Mouse (Mus musculus) gastrocnemius, postnatal 25 days (tissue): ENCODE results near the gene Macrod1. TPM values are rescaled to one million over a fixed set of nuclear protein-coding genes. Genes with fewer than 3 reads are reported as not detected.

Experiments
- DNase-seq: peaks from one replicate; pipeline ENCODE4 v3.0.0; 2022
- total RNA-seq, 2 experiments: library from RNA; stranded (reverse); gene quantifications; 1 replicate in 1 of 2; 2 replicates in 1 of 2; pipeline ENCODE4 v1.2.3; 2021

Gene Macrod1
- total RNA-seq, 2 experiments from 2014 or later = 227 to 252 TPM

DNA sequence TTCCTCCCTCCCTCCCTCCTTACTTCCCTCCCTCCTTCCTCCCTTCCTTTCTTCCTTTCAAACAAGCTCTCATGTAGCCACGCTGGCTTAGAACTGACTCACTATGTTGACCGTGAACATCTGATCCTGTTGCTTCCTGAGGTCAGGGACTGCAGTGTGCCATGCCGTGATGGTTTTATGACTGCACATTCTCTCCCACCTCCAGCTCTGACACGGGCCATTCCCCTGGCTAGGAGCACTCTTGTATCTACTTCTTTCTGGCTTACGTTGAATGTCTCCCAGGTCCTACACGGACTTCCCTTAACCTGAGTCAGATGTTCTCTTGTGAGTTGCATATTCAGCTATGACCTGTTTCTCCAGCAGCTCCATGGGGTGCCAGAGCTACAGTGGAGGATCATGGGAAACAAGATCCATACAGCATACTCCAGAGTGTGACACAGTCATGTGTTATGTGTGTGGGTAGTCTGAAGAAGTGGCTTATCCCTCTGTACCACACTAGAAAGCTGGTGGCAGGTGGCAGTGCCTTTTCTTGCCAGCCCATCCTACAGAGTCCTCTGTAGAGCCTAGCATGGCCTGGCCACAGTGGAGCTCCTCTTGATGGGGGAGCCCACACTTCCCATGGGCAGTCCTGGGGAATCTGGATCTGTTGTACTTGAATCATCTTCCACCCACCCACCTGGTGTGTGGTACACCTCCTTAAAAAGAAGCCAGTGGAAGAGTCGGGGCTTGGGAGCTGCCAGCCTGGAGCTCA is 25.1 kb downstream of the Macrod1 start:
- no peak for DNase-seq

DNA sequence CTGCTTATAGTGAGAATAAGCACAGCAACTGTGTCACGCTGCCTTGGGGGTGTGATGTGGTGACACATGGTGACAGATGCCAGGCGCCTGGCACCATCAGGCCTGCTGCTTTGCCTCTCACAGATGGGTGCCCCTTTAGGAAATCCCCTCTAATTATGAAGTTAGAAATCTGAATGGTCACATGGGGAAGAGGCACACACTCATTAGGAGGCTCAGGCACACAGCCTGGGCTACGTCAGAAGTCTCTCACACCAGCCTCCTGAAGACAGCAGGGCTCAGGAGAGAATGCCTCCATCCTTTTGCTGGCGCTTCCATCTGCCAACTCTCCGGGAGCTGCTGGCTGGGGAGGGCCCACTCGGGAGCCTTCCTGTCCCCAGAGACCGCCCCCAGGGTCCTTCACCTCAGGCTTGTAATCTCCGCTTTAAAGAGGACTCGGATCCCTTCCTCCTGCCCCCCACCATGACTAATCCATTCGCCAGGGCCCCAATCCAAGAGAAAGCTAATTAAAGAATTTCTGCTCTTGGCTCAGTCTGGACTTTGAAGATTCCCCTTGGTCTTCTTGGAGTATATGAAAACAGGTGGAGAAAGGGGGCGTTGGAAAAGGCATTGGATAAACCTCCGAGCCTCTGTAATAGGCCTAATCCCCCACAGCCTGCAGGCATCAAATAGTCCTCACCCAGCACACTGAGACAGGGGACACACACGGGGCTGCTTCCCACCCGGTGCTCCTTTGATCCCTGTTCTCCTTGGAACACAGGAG is 26.6 kb downstream of the Macrod1 start:
- no peak for DNase-seq

DNA sequence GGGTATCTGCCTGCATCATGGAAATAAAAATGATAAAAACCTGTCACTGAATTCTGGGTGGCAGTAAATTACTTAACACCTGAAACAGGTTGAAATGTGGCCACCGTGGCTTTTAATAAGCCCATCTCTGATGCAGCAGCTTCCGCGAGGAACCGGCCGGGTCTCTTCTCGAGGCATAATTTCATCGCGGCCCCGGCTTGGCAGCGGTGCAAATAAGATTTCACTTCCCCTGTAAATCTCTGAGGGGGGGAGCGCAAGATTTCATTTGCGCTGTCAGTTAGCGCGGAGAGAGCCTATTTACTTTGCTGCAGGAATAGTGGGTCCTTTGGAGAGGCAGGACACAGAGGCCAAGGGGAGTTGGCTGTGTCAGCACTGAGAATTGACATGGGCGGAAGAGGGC is 28.1 kb downstream of the Macrod1 start:
- no peak for DNase-seq

DNA sequence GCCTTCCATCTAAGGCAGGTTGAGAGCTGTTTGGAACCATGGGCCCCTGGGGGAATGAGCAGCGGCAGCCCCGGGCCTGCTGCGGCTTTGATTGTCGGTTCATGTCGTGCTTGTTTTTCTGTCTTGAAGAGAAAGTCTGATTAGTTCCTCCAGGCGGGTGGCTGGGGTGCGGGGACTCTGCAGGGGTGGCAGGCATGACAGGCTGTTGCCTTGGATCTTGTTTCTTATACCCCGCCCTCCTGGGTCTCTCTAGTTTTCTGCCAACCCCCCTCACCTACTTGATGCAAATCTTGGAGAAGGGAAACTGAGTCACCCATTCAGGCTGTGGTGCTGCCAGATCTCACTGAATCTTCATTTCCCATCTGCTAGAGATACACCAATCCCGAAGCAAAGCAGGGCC is 31.9 kb downstream of the Macrod1 start:
- DNase-seq = no peak

DNA sequence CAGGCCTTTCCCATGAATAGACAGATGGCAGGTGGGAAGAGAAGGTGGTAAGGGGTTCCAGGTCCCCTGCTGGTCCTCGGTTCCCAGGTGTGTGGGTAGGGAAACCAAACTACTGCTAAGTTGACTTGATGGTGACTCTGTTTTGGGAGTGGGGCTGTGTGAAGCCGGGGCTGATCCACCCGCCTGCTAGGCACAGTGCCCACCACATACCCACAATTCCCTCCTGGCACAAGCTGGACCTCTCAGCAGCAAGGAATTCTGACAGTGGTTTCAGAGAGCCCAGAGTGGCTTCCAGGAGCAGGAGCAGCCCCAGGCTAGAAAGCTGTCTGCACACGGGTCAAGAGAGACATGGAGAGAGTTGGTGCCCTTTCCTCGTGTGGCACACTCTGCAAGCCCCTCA is 32.4 kb downstream of the Macrod1 start:
- no peak for DNase-seq

DNA sequence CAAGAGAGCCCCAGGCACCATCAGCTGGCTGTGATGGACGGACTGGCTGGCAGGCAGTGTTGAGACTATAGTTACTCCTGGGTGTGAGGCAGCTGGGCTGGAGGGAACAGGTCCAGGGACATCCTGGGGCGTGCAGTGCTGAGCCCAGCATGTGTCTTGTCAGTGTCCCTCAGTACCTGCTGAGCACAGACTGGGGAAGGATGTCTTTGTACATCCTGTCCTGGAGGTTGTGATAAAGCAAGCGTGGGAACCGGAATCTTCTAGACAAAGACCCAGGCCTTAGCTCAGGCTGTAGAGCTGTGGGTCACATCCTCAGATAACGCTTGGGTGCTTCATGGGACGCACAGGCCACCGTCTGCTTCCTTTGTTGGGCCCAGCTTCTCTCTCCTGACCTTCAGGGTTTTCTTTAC is 33.2 kb downstream of the Macrod1 start:
- peak; percentile 51 for DNase-seq

DNA sequence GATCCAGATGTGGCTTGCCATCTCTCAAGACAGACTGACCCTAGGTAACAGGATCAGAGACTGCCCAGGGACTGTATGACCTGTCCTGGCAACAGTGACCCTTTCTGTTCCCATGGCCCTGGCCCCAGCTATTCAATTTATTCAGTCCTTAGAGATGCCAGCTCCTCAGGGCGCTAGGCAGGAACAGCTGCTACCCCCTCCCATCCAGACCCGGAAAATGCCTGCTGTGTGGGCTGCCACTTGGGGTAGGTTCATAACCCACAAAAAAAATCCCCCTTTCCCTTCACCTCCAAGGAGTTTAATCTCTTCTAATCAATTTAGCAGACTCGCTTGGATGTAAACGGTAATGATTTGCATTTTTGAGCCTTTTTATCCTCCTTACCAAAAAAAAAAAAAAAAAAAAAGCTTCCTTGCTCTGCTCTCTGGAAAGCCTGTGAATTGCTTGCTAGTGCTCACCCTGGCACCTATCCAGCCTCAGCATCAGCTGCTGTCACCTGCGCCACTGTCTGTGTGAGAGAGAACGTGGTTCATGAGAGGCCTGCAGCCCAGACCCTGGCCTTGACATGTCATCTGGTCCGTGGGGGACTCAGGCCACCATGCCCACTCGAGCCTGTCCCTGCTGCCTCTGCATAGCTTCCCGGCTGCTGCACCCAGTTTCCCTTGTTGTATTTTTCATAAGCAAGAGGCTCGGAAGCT is 33.9 kb downstream of the Macrod1 start:
- no peak for DNase-seq

DNA sequence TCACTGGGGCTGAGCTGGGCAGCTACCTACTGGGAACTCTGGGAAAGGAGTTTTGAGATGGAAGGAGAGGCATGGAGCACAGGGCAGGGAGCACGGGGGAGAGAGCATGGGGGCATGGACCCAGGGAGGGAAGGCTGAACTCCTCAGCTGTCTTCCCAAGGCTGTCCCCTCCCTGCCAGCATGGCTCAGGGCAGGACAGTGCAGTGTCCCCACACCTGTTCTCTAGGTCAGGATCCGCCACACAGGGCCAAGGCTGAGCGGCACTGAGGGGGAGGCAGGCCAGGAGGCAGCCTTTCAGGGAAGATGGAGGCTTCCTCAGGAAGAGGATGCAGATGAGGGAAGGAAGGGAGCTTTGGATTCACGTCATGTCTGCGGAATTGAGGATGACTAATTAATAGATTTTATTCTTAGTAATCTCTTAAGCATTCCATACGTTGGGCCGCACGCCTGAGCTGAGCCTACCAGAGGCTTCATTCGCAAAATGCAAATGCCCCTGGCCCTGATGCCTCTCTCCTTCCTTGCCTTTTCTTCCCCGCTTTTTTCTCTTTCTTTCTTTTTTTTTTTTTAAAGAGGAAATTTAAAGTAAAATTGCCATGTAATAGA is 34.9 kb downstream of the Macrod1 start:
- DNase-seq = no peak

DNA sequence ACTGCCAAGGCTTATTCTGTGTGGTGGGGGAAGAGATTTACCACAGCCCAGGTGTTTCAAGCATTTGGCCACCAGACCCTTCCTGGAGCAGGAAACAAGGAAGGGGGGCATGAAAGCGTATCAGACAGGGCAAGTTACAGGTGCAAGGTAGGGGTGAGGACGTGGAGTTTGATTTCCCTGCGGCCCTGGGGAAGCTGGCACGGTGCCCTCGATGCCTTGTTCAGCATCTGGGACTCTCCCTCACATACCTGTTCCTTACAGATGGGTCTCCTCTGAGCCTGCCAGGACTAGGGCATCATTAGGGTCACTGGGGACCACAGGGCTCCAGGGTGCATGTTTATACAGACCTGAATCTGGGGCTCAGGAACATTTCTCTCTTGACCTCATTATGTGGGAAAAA is 36.1 kb downstream of the Macrod1 start:
- no peak for DNase-seq

DNA sequence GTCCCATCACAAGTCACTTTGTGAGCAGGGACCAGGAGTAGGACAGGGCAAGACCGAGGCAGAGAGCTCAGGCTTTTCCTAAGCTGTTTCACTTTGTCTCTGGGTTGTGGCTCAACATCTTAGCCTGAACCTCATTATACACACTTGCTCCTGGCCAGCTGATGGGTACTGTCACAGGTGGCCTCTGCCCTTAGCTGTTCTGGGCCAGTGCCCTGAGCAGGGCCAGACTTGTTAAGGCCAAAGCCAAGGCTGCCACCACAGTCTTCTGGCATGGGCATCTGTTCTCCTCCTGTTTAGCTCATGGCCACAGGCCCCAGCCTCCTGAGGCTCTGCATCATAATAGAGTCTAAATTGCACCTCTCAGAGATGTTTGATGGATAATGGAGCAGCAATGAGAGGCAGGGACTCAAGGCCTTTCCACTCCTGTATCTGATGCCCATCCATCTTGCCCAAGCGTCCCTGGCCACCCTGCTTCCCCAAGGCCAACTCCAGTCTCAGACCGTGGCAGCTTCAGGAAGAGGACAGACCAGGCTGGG is 43.1 kb downstream of the Macrod1 start:
- DNase-seq = no peak

DNA sequence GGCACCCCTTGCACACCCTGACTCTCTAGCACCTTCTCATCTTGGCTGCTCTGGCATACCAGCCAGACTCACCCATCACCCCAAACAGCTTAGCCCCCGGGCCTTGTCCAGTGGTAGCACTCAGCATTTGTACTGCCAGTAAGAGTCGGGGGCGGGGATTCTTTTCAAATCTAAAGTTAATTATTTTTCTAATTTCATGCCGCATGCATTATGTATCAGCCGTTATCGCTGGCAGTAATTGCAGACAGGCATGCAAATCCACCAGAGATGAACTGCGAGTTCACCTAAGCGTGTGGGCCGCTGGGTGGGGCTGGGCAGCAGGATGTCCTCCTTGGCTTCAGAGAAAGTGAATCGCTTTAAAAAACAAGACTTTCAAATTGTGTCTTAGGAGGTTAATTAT is 45.4 kb downstream of the Macrod1 start:
- no peak for DNase-seq

DNA sequence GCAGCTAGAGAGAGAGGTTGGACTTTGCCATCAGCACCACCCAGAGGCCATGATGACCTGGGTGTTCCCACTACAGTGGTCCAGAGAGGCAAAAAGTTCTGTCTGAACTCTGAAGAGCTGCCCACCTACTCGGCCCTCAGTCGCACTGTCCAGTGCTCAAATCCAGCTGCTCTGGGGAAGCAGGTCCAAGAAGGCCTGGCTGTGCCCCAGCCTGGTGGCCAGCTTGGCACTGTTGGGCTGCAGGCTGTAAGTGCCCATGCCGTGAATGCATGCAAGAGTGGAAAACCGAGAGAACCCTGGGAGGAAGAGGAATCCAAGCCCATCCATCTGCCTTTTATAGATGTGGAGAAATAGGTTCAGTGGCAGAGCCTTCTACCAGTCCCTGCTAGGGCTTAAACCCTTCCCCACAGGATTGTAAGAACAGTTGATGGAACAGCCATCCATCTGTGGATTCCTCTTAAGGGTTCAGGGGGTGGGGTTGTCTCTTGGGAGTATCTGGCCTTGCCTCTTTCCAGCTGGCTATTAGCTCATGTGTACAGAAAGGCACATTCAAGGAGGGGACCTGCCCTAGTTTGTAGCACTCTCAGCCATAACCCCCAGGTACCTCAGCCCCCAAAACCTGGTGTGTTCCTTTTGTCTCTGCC is 46.9 kb downstream of the Macrod1 start:
- peak; percentile 55 for DNase-seq

DNA sequence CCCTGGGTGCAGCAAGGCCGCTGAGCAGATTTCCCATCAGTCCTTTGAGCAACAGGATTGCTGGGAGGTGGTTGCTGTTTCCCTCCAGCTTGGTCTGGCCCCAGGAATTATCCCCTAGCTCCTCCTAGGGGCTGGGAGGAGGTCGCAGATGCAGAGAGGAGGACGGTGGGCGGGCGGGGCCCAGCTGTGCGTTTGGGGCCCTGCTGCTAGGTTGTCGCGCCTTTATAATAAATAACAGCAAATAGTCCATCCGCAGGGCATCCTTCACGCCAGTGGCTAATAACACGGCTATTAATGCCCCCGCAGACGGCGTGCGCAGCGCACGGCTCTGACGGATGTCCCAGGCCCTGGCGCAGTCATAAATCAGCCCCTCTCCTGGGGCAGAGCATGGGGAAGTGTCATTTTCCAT is 47.4 kb downstream of the Macrod1 start:
- DNase-seq = peak; percentile 59

DNA sequence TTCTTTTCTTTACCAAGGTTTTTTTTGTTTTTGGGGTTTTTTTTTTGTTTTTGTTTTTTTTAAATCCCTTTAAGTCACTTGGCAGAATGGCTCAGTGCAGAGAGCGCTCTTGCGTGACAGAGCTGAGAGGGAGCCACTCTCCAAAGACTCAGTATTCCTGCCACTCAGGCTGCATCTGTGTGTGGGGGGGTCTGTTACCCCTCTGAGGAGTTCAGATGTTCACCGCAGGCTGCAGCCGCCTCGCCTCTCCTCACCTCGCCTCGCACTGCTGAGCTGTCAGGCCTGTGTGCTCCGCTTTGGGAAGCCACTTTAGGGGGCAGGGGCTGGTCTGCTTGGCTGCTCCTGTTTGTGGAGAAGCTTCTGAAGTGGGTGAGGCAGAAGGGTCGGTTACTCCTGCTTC is 48.9 kb downstream of the Macrod1 start, which contains the start of gene Flrt1:
Gene Flrt1 (minus strand): TSS at position 186 of the 400 bp plus-strand sequence.
- no peak for DNase-seq

DNA sequence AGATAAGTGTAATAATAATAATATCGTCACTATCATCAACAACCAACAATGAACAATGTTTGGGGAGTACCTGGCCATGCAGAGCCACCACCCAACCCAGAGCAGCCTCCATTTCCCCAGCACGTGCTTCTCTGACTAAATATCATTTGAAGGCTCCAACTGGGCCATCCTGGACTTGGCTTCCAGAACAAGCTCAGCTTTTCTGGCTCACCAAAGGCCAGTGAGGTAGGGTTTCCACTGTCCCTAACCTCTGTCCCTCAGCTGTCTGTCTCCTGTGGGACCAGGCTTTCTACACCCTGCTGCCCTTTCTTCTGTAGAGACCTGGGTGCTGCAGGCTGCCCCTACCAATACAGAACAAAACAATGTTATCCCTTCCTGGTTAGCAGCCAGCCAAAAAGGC is 50.0 kb downstream of the Macrod1 start:
- no peak for DNase-seq

DNA sequence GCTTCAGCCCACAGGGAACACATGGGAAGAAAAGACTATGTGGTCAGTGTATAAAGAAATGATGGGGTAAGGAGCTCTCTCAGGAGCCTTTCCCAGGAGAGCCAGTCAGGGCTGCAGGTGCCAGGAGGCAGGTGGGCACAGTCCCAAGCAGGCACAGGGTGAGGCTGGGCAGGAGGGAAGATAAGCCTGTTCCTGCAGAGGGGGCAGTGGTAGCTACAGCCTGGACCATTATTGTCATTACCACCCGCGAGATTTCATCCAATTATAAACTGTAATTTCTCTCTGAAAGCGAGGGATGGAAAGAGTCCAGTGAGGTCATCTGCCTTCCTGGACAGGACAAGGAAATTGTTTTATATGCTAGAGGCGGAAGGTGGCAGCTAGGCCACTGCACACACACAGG is 50.6 kb downstream of the Macrod1 start:
- DNase-seq = no peak

DNA sequence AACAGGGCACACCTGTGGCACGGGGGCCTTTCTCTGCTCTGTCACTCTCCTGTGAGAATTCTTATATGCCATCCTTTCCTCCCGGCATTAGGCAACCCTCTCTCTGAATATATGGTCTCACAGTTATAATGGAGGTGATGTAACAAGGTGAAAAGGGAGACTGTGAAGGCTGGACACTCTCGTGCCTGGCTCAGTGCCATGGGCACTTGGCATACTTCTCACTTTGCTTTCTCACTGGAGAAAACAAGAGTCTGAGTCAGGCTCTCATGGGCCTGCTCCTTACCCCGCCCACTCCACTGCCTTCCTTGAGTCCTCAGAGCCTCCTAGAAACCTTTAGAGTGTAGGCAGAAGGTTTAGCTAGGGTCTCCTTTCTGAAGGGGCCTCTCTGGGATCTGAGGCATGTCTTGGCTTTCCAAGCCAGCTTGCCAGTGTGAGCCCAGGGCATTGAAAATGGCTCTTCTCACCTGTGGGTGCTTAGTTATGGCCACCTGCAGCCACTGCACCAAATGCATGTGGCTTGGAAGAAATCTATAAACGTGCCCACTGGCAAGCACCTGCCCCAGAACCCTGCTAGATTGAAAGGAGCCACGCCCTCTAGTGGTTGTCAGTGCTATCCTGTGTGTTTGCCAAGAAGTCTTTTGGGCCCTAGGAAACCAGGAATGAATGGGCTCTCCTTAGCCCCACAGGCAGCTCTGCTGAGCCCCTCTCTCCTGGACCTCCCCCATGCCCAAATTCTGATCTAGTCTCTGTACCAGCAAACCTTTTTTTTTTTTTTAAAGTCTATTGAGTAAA is 51.7 kb downstream of the Macrod1 start:
- DNase-seq = no peak

DNA sequence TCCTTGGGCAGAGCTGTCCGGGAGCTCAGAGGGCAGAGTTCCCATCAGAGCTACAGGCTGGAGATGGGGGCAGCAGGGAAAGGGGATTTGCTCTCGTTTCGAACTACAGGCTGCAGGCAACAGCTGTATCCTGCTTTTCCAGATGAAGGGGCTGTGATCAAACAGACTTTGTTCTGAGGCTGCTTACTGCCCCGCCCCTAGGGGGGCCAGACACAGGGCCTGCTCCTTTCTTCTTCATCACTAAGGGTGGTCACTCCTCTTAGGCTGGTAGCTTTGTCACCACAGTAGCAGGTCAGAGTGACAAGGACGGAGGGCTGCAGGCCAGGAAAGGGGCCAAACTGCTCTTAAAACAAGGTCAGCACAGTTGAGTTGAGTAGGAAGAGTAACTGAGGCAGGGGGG is 53.5 kb downstream of the Macrod1 start:
- DNase-seq = no peak

DNA sequence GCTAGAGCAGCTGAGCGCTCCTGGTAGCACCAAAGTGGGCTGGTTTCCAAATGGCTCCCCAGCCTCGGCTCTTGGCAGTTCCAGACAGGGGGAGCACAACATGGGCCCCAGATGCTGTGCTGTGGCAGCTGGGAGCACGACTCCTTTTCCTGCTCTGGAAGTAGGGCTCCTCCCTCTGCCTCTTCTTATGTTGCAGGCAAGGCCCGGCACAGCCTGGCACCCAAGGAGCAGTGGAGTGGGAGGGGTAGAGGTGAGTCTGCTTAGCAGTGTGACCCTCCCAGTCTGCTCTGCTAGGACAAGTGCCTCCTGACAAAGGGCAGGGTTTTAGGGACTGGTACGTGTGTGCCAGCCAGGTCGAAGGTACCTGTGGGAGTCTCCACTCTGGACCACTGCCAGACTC is 54.3 kb downstream of the Macrod1 start:
- peak; percentile 37 for DNase-seq

DNA sequence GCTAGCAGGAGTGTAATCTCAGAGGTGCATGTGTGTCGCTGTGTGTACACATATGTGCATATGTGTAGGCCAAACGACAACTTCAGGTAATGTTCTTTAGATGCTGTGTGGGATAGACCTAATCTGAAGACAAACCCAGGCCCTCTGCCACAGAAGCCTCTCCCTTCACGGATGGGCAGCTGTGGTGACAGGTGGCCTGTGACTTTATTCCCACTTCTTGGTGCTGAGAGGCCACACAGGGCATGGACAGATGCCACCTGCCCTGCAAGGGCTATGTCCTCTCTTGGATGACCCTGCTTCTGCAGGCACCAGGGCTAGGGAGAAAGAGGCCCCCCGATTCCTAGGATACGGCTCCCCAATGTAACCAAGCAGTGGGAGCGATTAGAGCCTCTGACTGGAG is 54.7 kb downstream of the Macrod1 start:
- no peak for DNase-seq

DNA sequence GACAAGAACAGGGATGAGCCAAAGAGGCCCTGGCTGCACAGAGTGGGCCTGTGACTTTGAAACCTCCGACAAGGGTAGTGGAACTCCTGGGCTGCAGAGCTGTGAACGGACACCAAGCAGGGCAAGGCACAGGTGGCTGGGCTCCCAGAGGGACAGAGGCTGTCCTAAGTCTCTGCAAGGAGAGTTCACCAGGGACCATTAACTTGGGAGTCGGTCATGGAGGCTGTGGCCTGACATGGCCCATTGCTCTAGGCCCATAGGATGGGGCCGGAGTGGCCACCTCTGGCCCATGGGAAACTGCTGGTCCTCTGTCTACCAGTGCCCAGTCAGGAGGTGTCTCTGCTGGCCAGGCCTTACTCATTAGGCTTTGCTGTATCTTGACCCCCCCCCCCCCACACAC is 55.1 kb downstream of the Macrod1 start:
- DNase-seq = no peak
